Mouse (Mus musculus) heart, embryonic 14.5 days (tissue): ENCODE measurements around the gene Pitpnb. TPM values are rescaled to one million over a fixed set of nuclear protein-coding genes. Genes with fewer than 3 reads are reported as not detected.

ENCODE experiments used
- ATAC-seq: fragments of 200-750 bp; cut with Nextera tagmentation; 2 replicates; pipeline ENCODE4 v1.8.0; 2017; ENCODE audit warnings: low read depth, moderate TSS enrichment; ENCODE audit not compliant: insufficient number of reproducible peaks, insufficient read depth, low FRiP score
- H3K27ac ChIP-seq, 2 experiments: fragments of 200-500 bp in 1 of 2; fragments of 300-500 bp in 1 of 2; sonication (generic) in 1 of 2; replicated peaks in 1 of 2; 2 replicates each; pipeline ENCODE4 v1.5.1; 2012 to 2014; ENCODE audit warnings: low read depth in 2 of 2, low read length in 2 of 2, control low read depth in 1 of 2, mild to moderate bottlenecking in 1 of 2, mixed read lengths in 1 of 2; ENCODE audit not compliant: control insufficient read depth in 1 of 2, insufficient read depth in 1 of 2
- H3K27me3 ChIP-seq: fragments of 300-500 bp; sonication (generic); 2 replicates; pipeline ENCODE4 v1.6.1; 2014; ENCODE audit warnings: mild to moderate bottlenecking, low read length, control low read depth; ENCODE audit not compliant: control insufficient read depth, insufficient read depth
- H3K36me3 ChIP-seq: fragments of 300-500 bp; sonication (generic); 2 replicates; pipeline ENCODE4 v1.6.1; 2014; ENCODE audit warnings: mild to moderate bottlenecking, control low read depth, low read length, mixed read lengths; ENCODE audit not compliant: control insufficient read depth, insufficient read depth
- H3K4me1 ChIP-seq, 2 experiments: fragments of 200-500 bp in 1 of 2; fragments of 300-500 bp in 1 of 2; sonication (generic) in 1 of 2; 2 replicates each; pipeline ENCODE4 v1.6.1; 2012 to 2014; ENCODE audit warnings: low read length in 2 of 2, control low read depth in 1 of 2, mixed read lengths in 1 of 2; ENCODE audit not compliant: control insufficient read depth in 2 of 2, insufficient read depth in 2 of 2
- H3K4me2 ChIP-seq: fragments of 300-500 bp; sonication (generic); 2 replicates; pipeline ENCODE4 v1.6.1; 2014; ENCODE audit warnings: mild to moderate bottlenecking, low read length
- H3K4me3 ChIP-seq, 2 experiments: fragments of 200-500 bp in 1 of 2; fragments of 300-500 bp in 1 of 2; sonication (generic) in 1 of 2; 2 replicates each; pipeline ENCODE4 v1.5.1; 2012 to 2014; ENCODE audit warnings: low read length in 2 of 2, mild to moderate bottlenecking in 2 of 2, control low read depth in 1 of 2, low read depth in 1 of 2, moderate library complexity in 1 of 2; ENCODE audit not compliant: control insufficient read depth in 1 of 2, insufficient read depth in 1 of 2
- H3K9ac ChIP-seq: fragments of 300-500 bp; sonication (generic); 2 replicates; pipeline ENCODE4 v1.6.1; 2014; ENCODE audit warnings: mild to moderate bottlenecking, low read length
- H3K9me3 ChIP-seq: fragments of 300-500 bp; sonication (generic); 2 replicates; pipeline ENCODE4 v1.6.1; 2016; ENCODE audit warnings: low read length, control low read depth; ENCODE audit not compliant: control insufficient read depth
- WGBS: fragments of 180-500 bp; shearing (Covaris S2); extraction: QIAGEN DNeasy Blood & Tissue Kit; methylation state at CpG from one replicate; pipeline ENCODE4 v1.1.7; 2014; 5-methylcytosine and 5-hydroxymethylcytosine counted together
- polyA plus RNA-seq: library from polyadenylated mRNA; unstranded; fragments of >200 nt; fragmentation: Nextera tagmentation; extraction: Ambion mirVana; gene quantifications from 2 replicates; pipeline ENCODE4 v1.2.1, GENCODE M21; 2014

Pitpnb gene
- polyA plus RNA-seq, 1 experiment from 2014 or later = 79.2 TPM

GRCm38 (mm10) chr5:111423011-111423410, 92.4 kb downstream of the Pitpnb start:
- Histone ChIP-seq H3K4me1 (peaks cover 31 to 65% of the 10 kb centered on the region in 2 experiments), H3K27me3 (peaks cover 13% of the 10 kb centered on the region), H3K9ac (no peak overlapping the region), H3K9me3 (no peaks in the 10 kb centered on the region), H3K4me3 (no peak overlapping the region; a peak in 1 of 4 replicates), H3K36me3 (peaks cover 42% of the 10 kb centered on the region), H3K4me2 (peak overlapping the region; percentile 98), H3K27ac (no peak overlapping the region)
- WGBS = 84% methylated on average over 10 of the region's 10 CpGs
- ATAC-seq = no peak

DNA sequence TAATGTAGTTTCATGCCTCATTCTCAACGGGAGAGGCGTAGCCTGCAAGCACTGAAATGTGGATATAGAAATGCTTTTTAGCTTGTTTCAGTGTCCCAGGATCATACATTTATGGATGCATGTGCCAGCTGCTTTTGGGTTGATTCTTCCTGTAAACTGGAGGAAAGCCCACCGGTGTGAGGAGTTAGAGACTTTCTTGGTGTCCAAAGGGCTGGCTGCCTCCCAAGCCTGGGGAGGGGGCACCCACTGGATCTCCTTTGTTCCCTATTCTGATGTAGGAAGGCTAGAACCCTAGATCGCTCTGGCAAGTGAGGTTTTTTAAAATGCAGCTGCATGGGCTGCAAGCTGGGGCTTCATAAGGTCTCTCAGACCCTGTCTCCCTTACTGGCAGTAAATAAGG, 93.1 kb downstream of the Pitpnb start:
- H3K9me3 ChIP-seq = no peaks in the 10 kb centered on the region
- no peak for ATAC-seq
- peaks cover 13% of the 10 kb centered on the region for H3K27me3 ChIP-seq
- peak overlapping the region; percentile 98 for H3K4me2 ChIP-seq
- peaks cover 31 to 59% of the 10 kb centered on the region in 2 experiments for H3K4me1 ChIP-seq
- no peak overlapping the region for H3K9ac ChIP-seq
- WGBS = 90% methylated on average over 4 of the region's 4 CpGs
- H3K27ac ChIP-seq = no peak overlapping the region
- no peak overlapping the region for H3K4me3 ChIP-seq
- H3K36me3 ChIP-seq = peaks cover 42% of the 10 kb centered on the region

DNA sequence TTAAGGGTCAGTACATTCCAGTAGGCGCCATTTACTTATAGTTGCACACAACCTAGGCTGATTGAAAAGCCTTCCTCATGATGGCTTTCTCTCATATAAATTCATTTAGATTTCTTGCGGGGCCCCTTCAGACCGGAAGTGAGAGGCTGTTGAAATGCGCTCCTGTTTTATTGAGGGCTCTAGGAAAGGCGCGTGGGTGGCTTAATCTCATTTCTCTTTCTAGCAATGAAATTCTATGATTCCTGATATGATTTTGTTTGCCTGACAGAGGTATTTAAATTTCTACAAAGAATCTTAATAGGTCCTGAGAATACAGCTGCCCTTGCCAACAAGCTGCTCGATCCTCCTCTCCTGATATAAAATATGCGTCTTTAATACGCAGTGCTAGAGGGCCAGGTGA, 95.2 kb downstream of the Pitpnb start:
- Histone ChIP-seq H3K9me3 (no peaks in the 10 kb centered on the region), H3K4me2 (no peak overlapping the region), H3K27ac (no peak overlapping the region), H3K4me1 (peaks cover 32 to 55% of the 10 kb centered on the region in 2 experiments), H3K4me3 (no peak overlapping the region), H3K27me3 (peaks cover 13% of the 10 kb centered on the region), H3K36me3 (peaks cover 31% of the 10 kb centered on the region), H3K9ac (no peak overlapping the region)
- no peak for ATAC-seq
- WGBS = 87% methylated on average over 9 of the region's 9 CpGs

DNA sequence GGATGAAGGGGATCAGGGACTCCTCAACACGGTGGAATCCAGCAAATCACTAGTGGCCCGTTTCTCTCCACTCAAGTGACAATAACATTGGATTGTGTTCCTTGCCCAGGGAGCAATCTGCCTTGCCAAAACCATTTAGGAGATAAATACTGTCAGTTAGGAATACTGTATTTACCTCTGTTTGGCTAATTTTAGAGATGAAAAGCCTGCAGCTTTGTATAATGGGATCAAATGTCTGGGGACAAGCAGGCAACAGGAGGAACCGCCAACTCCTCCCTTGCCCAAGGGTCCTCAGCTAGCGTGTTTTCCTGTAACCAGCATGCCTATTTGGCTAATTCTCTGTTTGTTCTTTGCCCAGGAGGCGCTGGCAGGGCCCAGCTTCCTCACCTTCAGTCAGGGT, 95.7 kb downstream of the Pitpnb start:
- Histone ChIP-seq H3K4me1 (peaks cover 37 to 58% of the 10 kb centered on the region in 2 experiments), H3K9me3 (no peaks in the 10 kb centered on the region), H3K27ac (no peak overlapping the region), H3K4me3 (no peak overlapping the region), H3K27me3 (peaks cover 9% of the 10 kb centered on the region), H3K4me2 (no peak overlapping the region), H3K9ac (no peak overlapping the region), H3K36me3 (peaks cover 27% of the 10 kb centered on the region)
- no peak for ATAC-seq
- WGBS = 77% methylated on average over 5 of the region's 5 CpGs

DNA sequence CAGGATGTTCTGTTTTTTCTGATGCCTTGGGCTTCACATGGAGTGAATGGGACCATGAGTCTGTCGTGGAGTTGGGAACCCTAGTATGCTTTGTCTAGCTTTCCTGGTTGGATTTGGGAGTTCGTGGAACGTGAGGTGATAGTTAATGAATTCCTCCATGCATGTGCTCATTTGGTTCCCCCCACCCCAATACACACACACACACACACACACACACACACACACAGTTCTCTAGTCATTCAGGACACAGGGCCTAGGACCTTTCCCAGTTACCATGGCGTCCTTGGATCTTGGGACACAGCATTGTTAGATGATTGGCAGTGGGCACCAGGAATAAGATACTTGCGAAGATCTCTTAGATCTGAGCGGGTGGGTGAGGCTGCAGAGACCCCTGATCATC, 98.3 kb downstream of the Pitpnb start:
- Histone ChIP-seq H3K36me3 (0 out of 2 replicates have a peak, but pooled peaks cover 10% of the 10 kb centered on the region), H3K27ac (no peak overlapping the region), H3K4me1 (peaks cover 40 to 66% of the 10 kb centered on the region in 2 experiments), H3K4me3 (no peak overlapping the region), H3K4me2 (no peak overlapping the region), H3K27me3 (no peaks in the 10 kb centered on the region), H3K9me3 (no peaks in the 10 kb centered on the region), H3K9ac (no peak overlapping the region)
- WGBS = 83% methylated on average over 6 of the region's 6 CpGs
- ATAC-seq = no peak

GRCm38 (mm10) chr5:111429726-111430125, 99.2 kb downstream of the Pitpnb start:
- peak overlapping the region; percentile 36; the same call in 1 of the 2 replicates for H3K9ac ChIP-seq
- WGBS = 26% methylated on average over 7 of the region's 7 CpGs
- H3K4me1 ChIP-seq = peaks cover 46 to 71% of the 10 kb centered on the region in 2 experiments
- H3K36me3 ChIP-seq = 0 out of 2 replicates have a peak, but pooled peaks cover 4% of the 10 kb centered on the region
- no peaks in the 10 kb centered on the region for H3K27me3 ChIP-seq
- peak overlapping the region; percentile 14 to 44; a peak in 3 of 4 replicates for H3K27ac ChIP-seq
- no peak overlapping the region for H3K4me3 ChIP-seq
- H3K9me3 ChIP-seq = no peaks in the 10 kb centered on the region
- no peak for ATAC-seq
- 0 out of 2 replicates have a peak overlapping the region, but pooled peaks have one; percentile 21 for H3K4me2 ChIP-seq

DNA sequence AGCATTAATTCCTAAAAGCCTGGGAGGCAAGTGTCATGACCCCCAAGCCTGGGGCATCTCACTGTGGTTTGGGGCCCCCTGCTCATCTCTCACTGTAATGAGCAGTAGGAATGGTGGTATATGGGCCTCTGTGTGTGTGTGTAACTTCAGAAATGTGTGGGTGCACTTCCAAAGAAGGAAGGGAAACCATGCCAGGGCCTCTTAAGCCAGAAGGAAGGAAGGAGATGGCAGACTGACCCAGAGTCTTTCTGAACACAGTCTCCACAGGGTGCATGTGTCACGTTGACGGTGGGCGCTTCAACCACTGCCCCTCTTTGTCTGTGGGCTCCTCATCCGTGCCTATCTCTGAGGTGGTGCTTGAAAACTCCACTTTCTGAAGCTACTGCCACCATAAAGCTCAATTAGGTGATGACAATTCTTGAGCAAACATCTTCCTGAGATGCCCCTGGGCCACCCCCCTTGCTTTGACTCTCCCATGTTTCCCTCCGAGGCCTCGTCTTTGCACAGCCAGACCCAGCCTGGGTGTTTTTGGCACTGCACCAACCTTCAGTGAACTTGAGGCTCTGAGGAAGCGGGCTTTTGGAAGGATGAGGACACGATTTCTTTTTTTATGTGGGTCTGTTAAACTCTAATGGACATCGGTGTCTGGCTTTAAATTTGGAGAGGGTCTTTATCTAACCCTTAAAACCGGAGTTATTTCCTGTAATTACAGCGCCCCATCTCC, 100.6 kb downstream of the Pitpnb start:
- Histone ChIP-seq H3K27ac (peak overlapping the region in 1 of 2 experiments; percentile 50; a peak in 1 of 4 replicates), H3K9me3 (no peaks in the 10 kb centered on the region), H3K27me3 (no peaks in the 10 kb centered on the region), H3K4me1 (peaks cover 59 to 77% of the 10 kb centered on the region in 2 experiments), H3K4me2 (no peak overlapping the region), H3K9ac (0 out of 2 replicates have a peak overlapping the region, but pooled peaks have one; percentile 30), H3K4me3 (no peak overlapping the region), H3K36me3 (no peaks in the 10 kb centered on the region)
- ATAC-seq = no peak
- WGBS = 57% methylated on average over 11 of the region's 11 CpGs
